Comparison of ENCODE assay signal across 8 mouse cellular contexts in genomic region chrX:75415936-75416785, GRCm38 (mm10). TPM values are rescaled to one million over a fixed set of nuclear protein-coding genes. Genes with fewer than 3 reads are reported as not detected.
DNase-seq lines count a peak whose midpoint lies in the region; ATAC-seq and TF ChIP-seq lines count a peak whose summit lies in the region.

Cmc4 (minus strand) TSS chrX:75416584.
Mtcp1 (minus strand) TSS chrX:75416588.
Brcc3 (plus strand) TSS chrX:75416628.

- TF ChIP-seq POLR2A in brain, embryonic 14.5 days (IDR thresholded peaks at IDR 0.05; ENCODE audit: borderline replicate concordance, extremely low read depth, insufficient read depth, insufficient read length, poor library complexity, severe bottlenecking): peak; percentile 65; the same call in 1 of the 2 replicates

- peak; percentile 96 for DNase-seq in brain, embryonic 14.5 days (ENCODE audit: low read depth)
- DNase-seq in kidney, postnatal 0 days (ENCODE audit: low spot score): peak; percentile 92
- DNase-seq in liver, embryonic 11.5 days (ENCODE audit: low spot score): peak; percentile 75
- peak; percentile 92 for DNase-seq in naive thymus-derived CD4-positive, alpha-beta T cell, adult 2 months (ENCODE audit: low read depth)

- H3K36me3 ChIP-seq in C2C12 (ENCODE audit: control insufficient read depth, insufficient read depth): peaks cover 6% of the 10 kb centered on the region
- H3K36me3 ChIP-seq in erythroblast, embryonic 14.5 days (ENCODE audit: control insufficient read depth): peaks cover 17% of the 10 kb centered on the region
- H3K36me3 ChIP-seq in heart, embryonic 12.5 days: peaks cover 4% of the 10 kb centered on the region; the same call in 1 of the 2 replicates
- no peaks in the 10 kb centered on the region for H3K36me3 ChIP-seq in kidney, postnatal 0 days (ENCODE audit: insufficient read depth, low read length)
- H3K36me3 ChIP-seq in liver, embryonic 11.5 days (ENCODE audit: control insufficient read depth, insufficient read depth, low read length): peaks cover 4% of the 10 kb centered on the region; the same call in 1 of the 2 replicates
- H3K36me3 ChIP-seq in stomach, embryonic 14.5 days (ENCODE audit: control insufficient read depth, insufficient read depth, low read length): no peaks in the 10 kb centered on the region

- peak; percentile 100 for ATAC-seq in heart, embryonic 12.5 days (ENCODE audit: insufficient number of reproducible peaks, low FRiP score)
- peak; percentile 99 for ATAC-seq in kidney, postnatal 0 days (replicated peaks; ENCODE audit: low FRiP score, low read depth)
- ATAC-seq in liver, embryonic 11.5 days (replicated peaks; ENCODE audit: low FRiP score): peak; percentile 99
- ATAC-seq in stomach, embryonic 14.5 days (ENCODE audit: insufficient number of reproducible peaks, insufficient read depth, low FRiP score, low read depth): peak; percentile 100

- TF ChIP-seq CTCF in C2C12 (IDR thresholded peaks at IDR 0.05; ENCODE audit: control insufficient read depth, insufficient read depth, insufficient read length): no peak
- no peak for TF ChIP-seq CTCF in brain, embryonic 14.5 days (IDR thresholded peaks at IDR 0.05; ENCODE audit: borderline replicate concordance, extremely low read depth, insufficient read depth, insufficient read length)
- peak; percentile 31; the same call in 1 of the 2 replicates for TF ChIP-seq CTCF in kidney, postnatal 0 days (IDR thresholded peaks at IDR 0.05; ENCODE audit: low read depth)

- peak within 1 kb of the TSS; percentile 62 for H3K4me2 ChIP-seq in heart, embryonic 12.5 days
- H3K4me2 ChIP-seq in kidney, postnatal 0 days (ENCODE audit: low read length): peak within 1 kb of the TSS; percentile 56
- H3K4me2 ChIP-seq in liver, embryonic 11.5 days: peak within 1 kb of the TSS; percentile 58
- H3K4me2 ChIP-seq in stomach, embryonic 14.5 days (replicated peaks; ENCODE audit: low read depth, low read length): peak within 1 kb of the TSS; percentile 44

- peak within 1 kb of the TSS; percentile 72 for H3K9ac ChIP-seq in heart, embryonic 12.5 days
- H3K9ac ChIP-seq in kidney, postnatal 0 days (ENCODE audit: low read depth, low read length): peak within 1 kb of the TSS; percentile 68
- peak within 1 kb of the TSS; percentile 72 for H3K9ac ChIP-seq in liver, embryonic 11.5 days (ENCODE audit: low read depth, low read length)
- H3K9ac ChIP-seq in stomach, embryonic 14.5 days (replicated peaks; ENCODE audit: low read depth, low read length): peak within 1 kb of the TSS; percentile 57

- H3K9me3 ChIP-seq in erythroblast, embryonic 14.5 days (ENCODE audit: control insufficient read depth, low read length): peaks cover 4% of the 10 kb centered on the region; the same call in 1 of the 2 replicates
- H3K9me3 ChIP-seq in heart, embryonic 12.5 days (replicated peaks): no peaks in the 10 kb centered on the region
- no peaks in the 10 kb centered on the region for H3K9me3 ChIP-seq in kidney, postnatal 0 days (replicated peaks; ENCODE audit: low read length)
- H3K9me3 ChIP-seq in liver, embryonic 11.5 days (ENCODE audit: control insufficient read depth, low read length): no peaks in the 10 kb centered on the region
- H3K9me3 ChIP-seq in stomach, embryonic 14.5 days (ENCODE audit: control insufficient read depth, low read depth, low read length): no peaks in the 10 kb centered on the region

- no peaks in the 10 kb centered on the region for H3K27me3 ChIP-seq in C2C12 (ENCODE audit: control insufficient read depth, insufficient read depth, insufficient read length)
- H3K27me3 ChIP-seq in erythroblast, embryonic 14.5 days (ENCODE audit: control insufficient read depth): peaks cover 6% of the 10 kb centered on the region
- H3K27me3 ChIP-seq in heart, embryonic 12.5 days (replicated peaks): no peaks in the 10 kb centered on the region
- no peaks in the 10 kb centered on the region for H3K27me3 ChIP-seq in kidney, postnatal 0 days (ENCODE audit: insufficient read depth, low read length)
- peaks cover 6% of the 10 kb centered on the region; the same call in 1 of the 2 replicates for H3K27me3 ChIP-seq in liver, embryonic 11.5 days (replicated peaks; ENCODE audit: control insufficient read depth, insufficient read depth, low read length)
- no peaks in the 10 kb centered on the region for H3K27me3 ChIP-seq in stomach, embryonic 14.5 days (ENCODE audit: control insufficient read depth, insufficient read depth, low read length)

- H3ac ChIP-seq in C2C12 (ENCODE audit: control insufficient read depth, insufficient read length, low read depth): peak within 1 kb of the TSS; percentile 66

- H3K27ac ChIP-seq in heart, embryonic 12.5 days (ENCODE audit: poor library complexity, severe bottlenecking): peak within 1 kb of the TSS; percentile 94
- peak within 1 kb of the TSS; percentile 87 for H3K27ac ChIP-seq in kidney, postnatal 0 days
- peak within 1 kb of the TSS; percentile 91 for H3K27ac ChIP-seq in liver, embryonic 11.5 days (ENCODE audit: low read depth, low read length)
- H3K27ac ChIP-seq in stomach, embryonic 14.5 days (ENCODE audit: low read length): peak within 1 kb of the TSS; percentile 84

- H3K79me3 ChIP-seq in C2C12 (ENCODE audit: low read depth): peaks cover 17% of the 10 kb centered on the region

- H3K4me3 ChIP-seq in C2C12 (ENCODE audit: insufficient read depth, poor library complexity, severe bottlenecking): peak within 1 kb of the TSS; percentile 50
- H3K4me3 ChIP-seq in erythroblast, embryonic 14.5 days (replicated peaks): peak within 1 kb of the TSS; percentile 83
- peak within 1 kb of the TSS; percentile 62 for H3K4me3 ChIP-seq in heart, embryonic 12.5 days
- peak within 1 kb of the TSS; percentile 48 for H3K4me3 ChIP-seq in kidney, postnatal 0 days (replicated peaks; ENCODE audit: low read depth, low read length)
- H3K4me3 ChIP-seq in liver, embryonic 11.5 days (ENCODE audit: low read depth, low read length): peak within 1 kb of the TSS; percentile 58
- peak within 1 kb of the TSS; percentile 46 for H3K4me3 ChIP-seq in stomach, embryonic 14.5 days (ENCODE audit: low read depth, low read length)

- H3K79me2 ChIP-seq in C2C12 (ENCODE audit: control insufficient read depth, insufficient read depth): peaks cover 40% of the 10 kb centered on the region

- peaks cover 13% of the 10 kb centered on the region for H3K4me1 ChIP-seq in erythroblast, embryonic 14.5 days (ENCODE audit: control insufficient read depth)
- H3K4me1 ChIP-seq in heart, embryonic 12.5 days (replicated peaks): no peaks in the 10 kb centered on the region
- no peaks in the 10 kb centered on the region for H3K4me1 ChIP-seq in kidney, postnatal 0 days (replicated peaks; ENCODE audit: insufficient read depth, low read length)
- no peaks in the 10 kb centered on the region for H3K4me1 ChIP-seq in liver, embryonic 11.5 days (replicated peaks; ENCODE audit: control insufficient read depth, insufficient read depth, low read length)
- no peaks in the 10 kb centered on the region for H3K4me1 ChIP-seq in stomach, embryonic 14.5 days (ENCODE audit: control insufficient read depth, insufficient read depth, low read length)

- WGBS in heart, embryonic 12.5 days: 12% methylated on average over 52 of the region's 52 CpGs
- WGBS in kidney, postnatal 0 days: 23% methylated on average over 52 of the region's 52 CpGs
- 9% methylated on average over 52 of the region's 52 CpGs for WGBS in liver, embryonic 11.5 days
- 16% methylated on average over 52 of the region's 52 CpGs for WGBS in stomach, embryonic 14.5 days

TF ChIP-seq in C2C12, 6 proteins besides CTCF, POLR2A, EP300 and RAD21:
- no peak for TF ChIP-seq MYOG (IDR thresholded peaks at IDR 0.05; ENCODE audit: control insufficient read depth, extremely low read depth, insufficient read length)

RNA-seq across cellular contexts. Expression of gene Cmc4, which starts in this region (rescaled TPM):
- 1.6 TPM for polyA plus RNA-seq in C2C12 (2012; fragmentation: generic; extraction: Trizol)
- polyA plus RNA-seq in brain, embryonic 14.5 days (2012; rRNA removed): 14.1 and 21.3 TPM in 2 replicates
- 0.35 and 0.84 TPM in 2 replicates for polyA plus RNA-seq in erythroblast, embryonic 14.5 days (2012)
- 19.6 and 20.1 TPM in 2 replicates for polyA plus RNA-seq in heart, embryonic 12.5 days (2016; fragmentation: Nextera tagmentation; extraction: Ambion mirVana)
- polyA plus RNA-seq in kidney, postnatal 0 days (2015; fragmentation: Nextera tagmentation; extraction: Ambion mirVana): 28.1 and 32.3 TPM in 2 replicates
- polyA plus RNA-seq in liver, embryonic 11.5 days (2014; fragmentation: Nextera tagmentation; extraction: Ambion mirVana): 15.3 and 19.1 TPM in 2 replicates
- 30.4 and 33.7 TPM in 2 replicates for polyA plus RNA-seq in stomach, embryonic 14.5 days (2014; fragmentation: Nextera tagmentation; extraction: Ambion mirVana)

RNA-seq across cellular contexts. Expression of gene Mtcp1, which starts in this region (rescaled TPM):
- 0.96 TPM for polyA plus RNA-seq in C2C12 (2012; fragmentation: generic; extraction: Trizol)
- 7.8 and 13.4 TPM in 2 replicates for polyA plus RNA-seq in brain, embryonic 14.5 days (2012; rRNA removed)
- 0.16 and 0.28 TPM in 2 replicates for polyA plus RNA-seq in erythroblast, embryonic 14.5 days (2012)
- polyA plus RNA-seq in heart, embryonic 12.5 days (2016; fragmentation: Nextera tagmentation; extraction: Ambion mirVana): 7.3 TPM in 2 replicates
- 5.9 and 6.3 TPM in 2 replicates for polyA plus RNA-seq in kidney, postnatal 0 days (2015; fragmentation: Nextera tagmentation; extraction: Ambion mirVana)
- 7.7 and 8.1 TPM in 2 replicates for polyA plus RNA-seq in liver, embryonic 11.5 days (2014; fragmentation: Nextera tagmentation; extraction: Ambion mirVana)
- 13.6 and 15.8 TPM in 2 replicates for polyA plus RNA-seq in stomach, embryonic 14.5 days (2014; fragmentation: Nextera tagmentation; extraction: Ambion mirVana)

RNA-seq across cellular contexts. Expression of gene Brcc3, which starts in this region (rescaled TPM):
- polyA plus RNA-seq in C2C12 (2012; fragmentation: generic; extraction: Trizol): 6.4 TPM
- polyA plus RNA-seq in brain, embryonic 14.5 days (2012; rRNA removed): 19.7 and 22.6 TPM in 2 replicates
- 0.15 and 0.52 TPM in 2 replicates for polyA plus RNA-seq in erythroblast, embryonic 14.5 days (2012)
- polyA plus RNA-seq in heart, embryonic 12.5 days (2016; fragmentation: Nextera tagmentation; extraction: Ambion mirVana): 46.1 and 46.7 TPM in 2 replicates
- polyA plus RNA-seq in kidney, postnatal 0 days (2015; fragmentation: Nextera tagmentation; extraction: Ambion mirVana): 51.4 and 54.4 TPM in 2 replicates
- polyA plus RNA-seq in liver, embryonic 11.5 days (2014; fragmentation: Nextera tagmentation; extraction: Ambion mirVana): 57.6 and 64.8 TPM in 2 replicates
- polyA plus RNA-seq in stomach, embryonic 14.5 days (2014; fragmentation: Nextera tagmentation; extraction: Ambion mirVana): 62.7 and 69.6 TPM in 2 replicates

Comparison
In these comparisons a context has a peak if more than half of its experiments do, and no peak if none do; other contexts are left out.
1. Peak in every context shown above with its lines: DNase-seq, ATAC-seq, H3K4me3 ChIP-seq and H3K27ac ChIP-seq.